Mouse (Mus musculus) forebrain, embryonic 11.5 days (tissue): ENCODE data around the gene Jak2. TPM values are rescaled to one million over a fixed set of nuclear protein-coding genes. Genes with fewer than 3 reads are reported as not detected.

Experiments used
- ATAC-seq: fragments of 200-750 bp; cut with Nextera tagmentation; replicated peaks from 2 replicates; pipeline ENCODE4 v1.8.0; 2017; ENCODE audit warnings: moderate TSS enrichment; ENCODE audit not compliant: low FRiP score
- DNase-seq: peaks from one replicate; pipeline ENCODE4 v3.0.0-alpha.2; 2017; ENCODE audit warnings: low spot score
- H3K27ac ChIP-seq: fragments of 300-500 bp; sonication (generic); 2 replicates; pipeline ENCODE4 v1.5.1; 2014; ENCODE audit warnings: low read depth, low read length
- H3K27me3 ChIP-seq: fragments of 300-500 bp; sonication (generic); 2 replicates; pipeline ENCODE4 v1.6.1; 2014; ENCODE audit warnings: mild to moderate bottlenecking, low read length, mixed read lengths; ENCODE audit not compliant: control insufficient read depth, insufficient read depth
- H3K36me3 ChIP-seq: fragments of 300-500 bp; sonication (generic); 2 replicates; pipeline ENCODE4 v1.6.1; 2014; ENCODE audit warnings: mild to moderate bottlenecking, low read length, moderate library complexity, mixed read lengths; ENCODE audit not compliant: control insufficient read depth, insufficient read depth
- H3K4me1 ChIP-seq: fragments of 300-500 bp; sonication (generic); replicated peaks from 2 replicates; pipeline ENCODE4 v1.6.1; 2014; ENCODE audit warnings: low read length, mixed read lengths; ENCODE audit not compliant: control insufficient read depth, insufficient read depth
- H3K4me2 ChIP-seq: fragments of 300-500 bp; sonication (generic); 2 replicates; pipeline ENCODE4 v1.6.1; 2014; ENCODE audit warnings: low read depth, mild to moderate bottlenecking, low read length, moderate library complexity, mixed read lengths; ENCODE audit not compliant: severe bottlenecking
- H3K4me3 ChIP-seq: fragments of 300-500 bp; sonication (generic); 2 replicates; pipeline ENCODE4 v1.5.1; 2014; ENCODE audit warnings: low read depth, low read length
- H3K9ac ChIP-seq: fragments of 300-500 bp; sonication (generic); 2 replicates; pipeline ENCODE4 v1.6.1; 2014; ENCODE audit warnings: low read length
- H3K9me3 ChIP-seq: fragments of 300-500 bp; sonication (generic); 2 replicates; pipeline ENCODE4 v1.6.1; 2016; ENCODE audit warnings: low read length, mixed read lengths; ENCODE audit not compliant: control insufficient read depth
- WGBS: fragments of 180-500 bp; shearing (Covaris S2); extraction: QIAGEN DNeasy Blood & Tissue Kit; methylation state at CpG from one replicate; pipeline ENCODE4 v1.1.7; 2014; 5-methylcytosine and 5-hydroxymethylcytosine counted together
- polyA plus RNA-seq: library from polyadenylated mRNA; unstranded; fragments of >200 nt; fragmentation: Nextera tagmentation; extraction: Ambion mirVana; gene quantifications from 2 replicates; pipeline ENCODE4 v1.2.1, GENCODE M21; 2014

Jak2 gene
- polyA plus RNA-seq, 1 experiment from 2014 or later = 13.2 TPM

DNA sequence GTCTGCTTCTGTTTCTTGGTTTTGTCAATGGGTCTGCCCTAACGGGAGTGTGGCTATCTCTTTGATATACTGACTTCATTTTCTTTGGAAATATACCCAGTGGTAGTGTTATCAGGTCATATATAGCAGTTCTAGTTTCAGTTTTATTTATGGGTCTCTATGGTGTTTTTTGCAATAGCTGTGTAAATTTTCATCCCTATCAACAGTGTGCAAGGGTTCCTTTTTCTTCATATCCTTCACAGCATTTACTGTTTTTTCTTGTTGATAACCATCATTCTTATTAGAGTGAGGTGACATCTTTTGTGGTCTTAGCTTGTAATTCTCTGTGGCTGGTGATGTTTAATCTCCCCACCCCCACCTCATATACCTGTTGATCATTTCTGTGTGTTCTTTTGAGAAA is 24.6 kb upstream of the Jak2 start:
- no peak overlapping the region for H3K9ac ChIP-seq
- no peak overlapping the region for H3K27ac ChIP-seq
- H3K9me3 ChIP-seq = no peaks in the 10 kb centered on the region
- H3K4me3 ChIP-seq = no peak overlapping the region
- WGBS = 80% methylated on average over 1 of the region's 1 CpGs
- ATAC-seq (no peak), DNase-seq (no peak)
- no peaks in the 10 kb centered on the region for H3K27me3 ChIP-seq
- no peaks in the 10 kb centered on the region for H3K4me1 ChIP-seq
- H3K4me2 ChIP-seq = no peak overlapping the region
- no peaks in the 10 kb centered on the region for H3K36me3 ChIP-seq

DNA sequence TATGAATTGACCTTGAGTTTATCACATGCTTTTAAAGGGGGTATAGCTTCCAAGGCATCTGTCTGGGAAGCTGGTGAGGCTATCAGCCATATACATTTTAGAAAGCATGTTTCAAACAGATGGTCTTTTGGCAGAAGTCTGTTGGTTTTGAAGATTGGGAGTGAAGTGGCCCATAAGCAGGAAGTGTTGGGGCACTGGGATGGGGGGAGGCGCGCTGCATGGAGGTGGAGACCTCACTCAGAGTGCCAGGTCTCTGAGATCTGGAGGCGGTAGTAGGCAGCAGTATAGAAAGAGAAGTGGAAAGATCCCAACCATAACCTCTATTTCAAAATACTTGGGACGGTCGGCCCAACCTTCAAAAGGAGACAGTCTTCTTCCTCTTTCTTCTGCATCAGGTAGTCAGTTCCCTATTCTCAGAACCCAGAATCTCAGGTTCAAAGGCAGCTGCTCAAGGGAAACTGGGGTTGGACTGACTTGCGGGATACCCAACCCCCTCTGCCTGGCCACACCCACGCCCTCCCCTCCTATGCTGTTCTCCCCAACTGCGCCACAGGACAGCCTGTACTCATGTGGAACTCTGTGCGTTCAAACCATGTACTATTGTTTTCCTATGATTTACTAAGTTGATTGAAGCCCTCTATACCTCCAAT is 23.6 kb upstream of the Jak2 start:
- Histone ChIP-seq H3K4me3 (no peak overlapping the region), H3K4me1 (no peaks in the 10 kb centered on the region), H3K4me2 (no peak overlapping the region), H3K9me3 (no peaks in the 10 kb centered on the region), H3K36me3 (no peaks in the 10 kb centered on the region), H3K27me3 (no peaks in the 10 kb centered on the region), H3K27ac (no peak overlapping the region), H3K9ac (no peak overlapping the region)
- 73% methylated on average over 9 of the region's 9 CpGs for WGBS
- DNase-seq (no peak), ATAC-seq (no peak)

DNA sequence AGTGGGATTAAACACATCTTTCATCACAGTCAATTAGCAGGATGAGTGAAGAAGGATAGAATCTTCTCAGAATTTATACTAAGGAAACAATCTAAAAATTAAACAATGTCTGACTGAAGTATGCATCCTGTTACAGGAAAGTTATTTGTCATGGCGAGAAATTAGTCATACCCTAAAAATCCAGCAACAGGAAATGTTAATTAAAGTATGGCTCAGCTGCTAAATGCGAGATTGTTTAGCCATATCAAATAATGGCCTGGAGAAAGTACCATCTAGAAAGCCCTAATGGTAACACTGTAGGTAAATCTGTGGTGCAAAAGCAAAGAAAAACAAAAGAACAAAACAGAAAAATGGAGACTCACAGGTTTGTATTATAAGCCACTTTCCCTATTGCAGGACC is 22.6 kb upstream of the Jak2 start:
- H3K27ac ChIP-seq = no peak overlapping the region
- H3K9me3 ChIP-seq = no peaks in the 10 kb centered on the region
- no peak for ATAC-seq
- no peak overlapping the region for H3K4me2 ChIP-seq
- H3K9ac ChIP-seq = no peak overlapping the region
- no peak for DNase-seq
- H3K36me3 ChIP-seq = no peaks in the 10 kb centered on the region
- no peak overlapping the region for H3K4me3 ChIP-seq
- H3K4me1 ChIP-seq = no peaks in the 10 kb centered on the region
- WGBS = 85% methylated on average over 2 of the region's 2 CpGs
- H3K27me3 ChIP-seq = no peaks in the 10 kb centered on the region

DNA sequence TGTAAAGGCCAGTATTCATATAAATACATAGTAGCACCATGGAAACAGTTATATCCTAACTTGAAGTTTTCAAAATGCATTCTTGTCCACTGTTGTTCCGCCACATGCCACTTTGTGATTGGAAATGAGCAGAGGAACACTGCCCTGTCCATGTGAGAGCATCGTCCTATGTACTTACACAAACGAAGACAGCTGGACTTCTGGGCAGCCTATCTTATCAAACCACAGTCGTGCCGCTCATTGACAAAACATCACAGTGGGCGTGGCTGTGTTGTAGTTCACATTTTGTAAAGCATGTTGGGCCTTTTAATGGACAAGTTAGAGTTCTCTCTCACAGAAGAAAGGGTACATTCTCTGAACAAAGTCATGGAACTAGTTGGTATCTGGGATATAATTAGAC is 18.9 kb upstream of the Jak2 start:
- H3K36me3 ChIP-seq = no peaks in the 10 kb centered on the region
- no peaks in the 10 kb centered on the region for H3K9me3 ChIP-seq
- no peaks in the 10 kb centered on the region for H3K27me3 ChIP-seq
- ATAC-seq = no peak
- WGBS = 86% methylated on average over 6 of the region's 6 CpGs
- H3K4me2 ChIP-seq = no peak overlapping the region
- no peaks in the 10 kb centered on the region; the same call in 1 of the 2 replicates for H3K4me1 ChIP-seq
- DNase-seq = no peak
- no peak overlapping the region for H3K27ac ChIP-seq
- H3K9ac ChIP-seq = no peak overlapping the region
- no peak overlapping the region for H3K4me3 ChIP-seq

DNA sequence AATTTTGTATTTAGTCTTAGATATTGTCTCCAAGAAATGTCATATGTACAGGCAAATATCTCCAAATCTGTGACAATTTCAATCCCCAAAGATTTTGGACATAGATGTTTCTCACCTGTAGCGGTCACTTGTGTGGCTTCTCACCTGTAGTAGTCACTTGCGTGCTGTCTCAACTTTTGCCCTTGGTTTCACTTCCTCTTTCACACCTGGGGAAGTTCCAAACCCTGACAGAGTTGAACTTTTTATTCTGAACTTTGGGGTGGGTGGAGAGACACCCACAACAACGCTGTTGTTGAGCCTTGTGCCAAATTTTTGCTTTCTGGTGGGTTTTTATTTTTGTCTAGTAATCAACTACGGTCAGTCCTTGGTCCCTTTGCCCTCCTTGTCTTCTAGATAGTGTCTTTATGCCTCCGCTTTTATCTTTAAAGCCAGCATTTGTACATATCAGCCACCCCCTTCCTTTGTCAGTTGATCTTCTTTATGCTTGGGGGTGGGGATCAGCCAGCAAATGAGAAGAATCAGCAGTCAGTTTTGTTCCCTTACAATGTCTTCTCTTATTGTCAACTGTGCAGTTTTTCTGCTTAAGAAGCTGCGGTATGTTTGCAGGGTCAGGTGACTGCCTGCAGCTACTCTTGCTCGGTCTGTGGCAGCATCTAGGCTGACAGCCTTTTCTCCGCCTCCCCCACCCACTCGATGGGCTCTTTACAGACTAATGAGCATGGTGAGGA is 14.8 kb upstream of the Jak2 start:
- DNase-seq (no peak), ATAC-seq (no peak)
- Histone ChIP-seq H3K9me3 (no peaks in the 10 kb centered on the region), H3K4me2 (no peak overlapping the region), H3K36me3 (no peaks in the 10 kb centered on the region), H3K4me1 (no peaks in the 10 kb centered on the region; the same call in 1 of the 2 replicates), H3K9ac (no peak overlapping the region), H3K27ac (no peak overlapping the region), H3K27me3 (no peaks in the 10 kb centered on the region), H3K4me3 (no peak overlapping the region)
- WGBS = 50% methylated on average over 9 of the region's 9 CpGs

DNA sequence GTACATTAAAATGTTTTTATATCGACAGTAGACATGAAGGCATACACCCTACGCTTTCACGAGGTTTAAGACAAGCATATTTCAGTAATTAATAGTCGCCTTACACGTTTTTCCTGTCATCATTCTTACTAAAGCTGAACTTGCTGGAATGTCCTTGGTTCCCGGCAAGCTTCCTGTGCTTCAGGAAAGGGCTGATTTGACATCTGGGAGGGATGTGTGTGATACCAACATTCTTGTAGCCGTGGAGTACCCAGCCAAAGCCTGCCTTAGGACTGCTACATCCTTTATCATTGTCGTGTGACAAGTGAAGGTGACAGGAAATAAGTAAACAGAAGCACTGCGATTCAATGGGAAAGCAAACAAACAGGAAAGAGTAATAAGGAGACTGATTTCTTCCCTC is 13.5 kb upstream of the Jak2 start:
- Histone ChIP-seq H3K4me3 (no peak overlapping the region), H3K27me3 (no peaks in the 10 kb centered on the region), H3K27ac (no peak overlapping the region), H3K9ac (no peak overlapping the region), H3K4me1 (no peaks in the 10 kb centered on the region; the same call in 1 of the 2 replicates), H3K9me3 (no peaks in the 10 kb centered on the region), H3K36me3 (no peaks in the 10 kb centered on the region), H3K4me2 (no peak overlapping the region)
- WGBS = 71% methylated on average over 9 of the region's 9 CpGs
- DNase-seq (no peak), ATAC-seq (no peak)

DNA sequence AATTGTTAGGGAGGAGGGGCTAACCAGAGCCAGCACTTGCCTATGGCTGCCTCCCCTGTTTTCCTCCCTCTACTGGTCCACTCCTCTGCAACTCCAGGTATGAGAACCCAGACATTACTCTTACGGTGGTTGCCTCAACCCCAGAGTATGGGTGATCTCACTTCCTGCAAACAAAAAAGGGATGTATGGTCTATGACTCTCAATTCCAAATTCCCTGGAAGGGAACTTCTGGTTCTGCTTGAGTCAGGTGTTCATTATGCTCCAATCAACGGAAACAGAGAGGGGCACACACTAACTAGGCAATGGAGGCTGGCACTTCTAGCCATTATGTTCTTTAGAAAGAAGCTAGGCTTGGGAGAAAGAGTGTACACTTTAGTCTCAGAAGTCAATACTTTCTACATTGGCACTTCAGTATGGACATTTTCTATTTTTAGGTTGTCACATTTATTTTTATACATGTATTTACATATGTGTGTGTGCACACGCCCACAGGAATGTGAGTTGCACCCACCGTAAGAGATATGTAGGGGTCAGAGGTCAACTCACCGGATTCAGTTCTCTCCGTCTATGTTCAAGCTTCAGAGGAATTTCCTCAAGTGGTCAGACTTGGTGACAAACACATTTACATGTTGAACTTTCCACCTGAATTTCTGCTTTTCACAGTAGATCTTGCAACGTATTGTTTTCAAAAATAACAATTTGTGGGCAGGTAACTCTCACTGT is 12.0 kb upstream of the Jak2 start:
- Histone ChIP-seq H3K27me3 (no peaks in the 10 kb centered on the region), H3K4me1 (no peaks in the 10 kb centered on the region; the same call in 1 of the 2 replicates), H3K4me2 (no peak overlapping the region), H3K27ac (no peak overlapping the region), H3K36me3 (no peaks in the 10 kb centered on the region), H3K4me3 (no peak overlapping the region), H3K9me3 (no peaks in the 10 kb centered on the region), H3K9ac (no peak overlapping the region)
- ATAC-seq (no peak), DNase-seq (no peak)
- whole genome bisulfite sequencing = 85% methylated on average over 7 of the region's 7 CpGs

DNA sequence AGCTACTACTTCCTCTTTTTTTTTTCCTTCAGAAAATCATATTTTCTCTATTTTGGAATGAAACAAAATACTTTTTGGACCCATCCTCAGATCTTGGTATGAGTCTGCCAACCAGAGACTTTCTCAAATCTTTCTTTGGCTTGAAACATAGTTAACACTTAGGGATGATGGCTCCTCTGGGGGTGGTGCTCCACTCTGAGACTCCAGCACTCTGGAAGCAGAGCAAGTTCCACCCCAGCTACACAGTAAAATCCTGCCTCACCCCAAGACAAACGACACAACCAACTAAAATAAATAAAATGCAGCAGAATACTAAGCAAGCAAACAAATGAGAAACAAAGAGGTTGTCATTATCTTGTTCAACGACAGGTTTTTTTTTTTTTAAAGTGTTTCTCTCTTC is 11.0 kb upstream of the Jak2 start:
- Histone ChIP-seq H3K36me3 (no peaks in the 10 kb centered on the region), H3K27me3 (no peaks in the 10 kb centered on the region), H3K9me3 (no peaks in the 10 kb centered on the region), H3K27ac (no peak overlapping the region), H3K4me3 (no peak overlapping the region), H3K4me2 (no peak overlapping the region), H3K4me1 (no peaks in the 10 kb centered on the region; the same call in 1 of the 2 replicates), H3K9ac (no peak overlapping the region)
- WGBS = 83% methylated on average over 2 of the region's 2 CpGs
- DNase-seq (no peak), ATAC-seq (no peak)
